Mouse (Mus musculus) embryo, embryonic 10 days (tissue): ENCODE measurements around the gene Ddit4l.
"Not testable (repeated sequence)": the region's sequence is repeated elsewhere in the genome, so short reads cannot be mapped to it uniquely, and the experiment has no call there.

Experiments used
- DNase-seq: peaks from one replicate; pipeline ENCODE4 v3.0.0-alpha.2; 2015; ENCODE audit warnings: low spot score

Ddit4l gene

DNA sequence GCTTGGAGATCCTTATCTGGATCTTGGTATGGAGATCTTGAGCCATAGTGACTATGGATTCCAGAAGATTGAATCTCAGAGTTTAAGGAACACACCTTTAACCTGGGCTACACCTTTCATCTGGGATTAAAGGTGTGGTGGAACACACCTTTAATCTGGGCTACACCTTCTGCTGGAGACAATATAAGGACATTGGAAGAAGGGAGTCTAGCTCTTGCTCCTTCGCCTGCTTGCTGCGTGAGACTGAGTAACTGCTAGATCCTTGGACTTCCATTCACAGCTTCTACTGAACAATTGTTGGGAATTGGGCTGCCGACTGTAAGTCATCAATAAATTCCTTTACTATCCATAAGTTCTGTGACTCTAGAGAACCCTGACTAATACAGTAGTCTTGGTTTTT lies at the start of gene Ddit4l:
Gene Ddit4l (plus strand): TSS at position 301 of the 400 bp plus-strand sequence.
- DNase-seq = not testable (repeated sequence)

- DNase-seq = no peak
Observed at GRCm38 (mm10) chr3:137576146-137576545, 45.3 kb upstream of the Ddit4l start.

DNA sequence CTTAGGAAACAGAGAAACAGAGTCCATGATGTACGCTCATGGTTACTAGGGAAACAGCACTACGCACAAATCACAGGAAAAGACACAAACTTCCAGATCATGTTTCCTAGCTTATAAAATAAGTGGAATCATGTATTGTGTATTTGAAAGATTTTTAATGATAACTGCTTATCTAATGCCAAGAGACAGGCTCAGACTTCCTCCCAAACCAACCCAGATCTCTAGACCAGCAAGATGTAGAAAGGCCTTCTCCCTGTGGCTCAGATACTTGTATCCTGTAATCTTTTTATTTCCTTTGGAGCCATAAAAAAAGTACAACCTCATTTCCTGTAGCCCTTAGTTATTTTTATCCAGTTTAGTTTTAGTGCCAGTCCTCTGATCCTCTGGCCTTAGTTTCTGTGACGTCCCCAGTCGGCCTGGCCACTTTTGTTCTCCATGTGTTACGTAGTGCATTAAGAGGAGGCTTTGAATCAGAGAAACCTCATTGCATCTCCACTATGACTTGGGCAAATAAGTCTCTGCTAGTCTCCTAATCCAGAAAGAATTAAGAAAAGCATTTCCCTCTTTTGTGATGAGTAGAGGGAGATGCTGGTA lies 34.9 kb upstream of the Ddit4l start:
- DNase-seq = no peak

DNA sequence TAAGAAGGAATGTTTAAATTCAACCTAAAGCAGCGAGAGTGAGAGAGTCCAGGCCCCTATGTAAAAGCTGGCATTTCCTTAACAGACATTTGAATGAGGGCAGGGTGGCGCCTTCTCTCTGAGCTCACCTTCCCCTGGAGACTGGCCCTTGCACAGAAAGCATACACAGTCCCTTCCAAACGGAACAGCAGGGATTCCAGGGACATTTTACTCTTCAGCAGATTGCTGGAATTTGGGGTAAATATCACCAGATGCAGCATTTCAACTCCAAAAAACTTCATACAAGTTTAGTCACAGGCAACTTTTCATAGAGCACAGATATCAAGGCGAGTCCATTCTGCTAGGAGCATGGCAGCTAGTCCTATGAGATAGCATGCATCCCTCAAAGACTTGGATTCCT lies 31.6 kb upstream of the Ddit4l start:
- DNase-seq = no peak

- DNase-seq = no peak
Observed at GRCm38 (mm10) chr3:137594332-137594905, 27.0 kb upstream of the Ddit4l start.

- DNase-seq = no peak
Observed at GRCm38 (mm10) chr3:137608918-137609435, 12.4 kb upstream of the Ddit4l start.

- DNase-seq = no peak
Observed at GRCm38 (mm10) chr3:137610457-137611109, 10.8 kb upstream of the Ddit4l start.

GRCm38 (mm10) chr3:137611110-137611857 lies 10.1 kb upstream of the Ddit4l start:
- DNase-seq = no peak

DNA sequence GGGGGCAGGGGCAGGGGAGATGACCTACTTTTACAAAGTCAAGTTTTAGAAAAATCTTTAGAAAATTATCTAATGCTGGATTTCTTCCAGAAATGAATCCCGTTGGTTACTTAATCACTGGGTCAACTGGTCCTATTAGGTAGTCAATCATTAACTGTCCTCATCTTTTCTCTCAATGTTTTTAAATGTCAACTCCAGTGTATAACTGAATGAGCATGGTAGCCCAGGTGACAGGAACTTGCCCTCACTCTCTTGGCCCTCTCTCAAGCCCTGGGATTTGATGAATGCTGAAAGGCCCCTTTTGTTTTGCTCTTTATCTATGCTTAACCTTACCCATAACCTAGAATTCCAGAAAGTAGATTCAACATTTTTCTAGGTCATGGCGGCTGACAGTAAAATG lies 9.4 kb upstream of the Ddit4l start:
- no peak for DNase-seq

GRCm38 (mm10) chr3:137620540-137620939 lies 872 bp upstream of the Ddit4l start:
- no peak for DNase-seq

- DNase-seq = no peak
Observed at GRCm38 (mm10) chr3:137622091-137622490, 679 bp downstream of the Ddit4l start.

DNA sequence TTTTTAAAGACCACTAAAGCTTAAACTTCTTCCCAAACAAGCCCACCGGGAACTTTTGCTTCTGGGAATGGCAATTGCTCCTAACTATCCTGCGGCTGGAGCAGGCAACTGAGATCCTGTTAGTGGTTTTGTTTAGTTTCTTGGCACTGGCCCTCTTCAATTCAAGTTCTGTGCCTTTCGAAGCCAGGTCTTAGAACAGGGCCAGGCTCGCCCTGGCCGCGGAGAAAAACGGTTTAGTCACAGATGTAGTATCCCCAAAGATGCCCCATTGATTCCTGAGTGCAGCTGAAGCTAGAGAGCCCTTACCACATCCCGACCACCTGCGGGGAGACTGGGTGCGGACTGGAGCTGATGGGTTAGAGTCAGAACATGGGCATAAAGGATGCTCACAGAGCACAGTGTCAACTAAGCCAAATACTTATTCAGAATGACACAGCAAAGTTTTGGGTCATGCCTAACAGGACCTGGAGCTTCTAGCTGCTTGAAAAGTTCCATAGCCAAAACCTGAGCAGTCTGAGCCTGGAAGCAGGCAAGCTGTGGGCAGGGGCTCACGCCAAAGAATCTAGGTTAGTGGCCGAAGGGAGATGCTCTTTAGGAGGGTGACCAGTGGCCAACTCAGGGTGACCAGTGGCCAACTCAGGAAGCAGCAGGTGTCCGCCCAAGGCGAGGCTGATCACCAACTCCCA lies 1.6 kb downstream of the Ddit4l start:
- no peak for DNase-seq

DNA sequence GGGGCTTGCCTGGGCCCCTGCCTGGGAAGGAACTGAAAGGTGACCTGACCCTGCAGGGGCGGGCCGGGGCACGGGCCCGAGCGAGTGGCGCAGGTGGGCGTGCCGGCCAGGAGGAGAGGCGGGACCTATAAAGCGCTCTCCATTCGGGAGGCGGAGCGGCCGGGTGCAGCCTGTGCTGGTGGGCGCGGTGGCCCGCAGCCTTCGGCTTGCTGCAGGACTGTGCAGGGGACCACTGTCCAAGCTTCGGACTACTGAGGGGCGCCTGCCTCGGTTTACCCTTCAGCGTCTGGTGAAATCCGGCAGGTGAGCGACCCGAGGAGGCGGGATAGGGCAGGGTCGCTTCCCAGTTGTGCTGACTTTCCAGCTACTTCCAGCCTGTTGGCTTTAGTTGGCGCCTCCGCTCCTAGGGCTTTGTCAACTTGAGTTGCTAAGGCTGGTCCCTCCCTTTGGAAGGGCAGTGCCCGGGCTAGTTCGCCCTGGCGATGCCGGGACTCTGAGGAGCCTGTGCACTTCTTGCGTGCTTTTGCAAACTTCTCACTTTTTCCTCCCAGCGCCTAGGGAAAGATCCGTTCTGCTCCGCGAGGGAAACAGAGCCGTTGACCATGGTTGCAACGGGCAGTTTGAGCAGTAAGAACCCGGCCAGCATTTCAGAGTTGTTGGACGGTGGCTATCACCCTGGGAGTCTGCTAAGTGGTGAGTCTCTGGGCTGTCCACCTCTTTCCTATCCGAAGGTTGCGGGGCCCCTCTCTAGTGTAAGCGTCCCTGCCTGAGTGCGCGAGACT lies 2.4 kb downstream of the Ddit4l start:
- peak; percentile 85 for DNase-seq

- DNase-seq = no peak
Observed at GRCm38 (mm10) chr3:137625054-137625453, 3.6 kb downstream of the Ddit4l start.

GRCm38 (mm10) chr3:137633726-137634125 lies 12.3 kb downstream of the Ddit4l start:
- no peak for DNase-seq

DNA sequence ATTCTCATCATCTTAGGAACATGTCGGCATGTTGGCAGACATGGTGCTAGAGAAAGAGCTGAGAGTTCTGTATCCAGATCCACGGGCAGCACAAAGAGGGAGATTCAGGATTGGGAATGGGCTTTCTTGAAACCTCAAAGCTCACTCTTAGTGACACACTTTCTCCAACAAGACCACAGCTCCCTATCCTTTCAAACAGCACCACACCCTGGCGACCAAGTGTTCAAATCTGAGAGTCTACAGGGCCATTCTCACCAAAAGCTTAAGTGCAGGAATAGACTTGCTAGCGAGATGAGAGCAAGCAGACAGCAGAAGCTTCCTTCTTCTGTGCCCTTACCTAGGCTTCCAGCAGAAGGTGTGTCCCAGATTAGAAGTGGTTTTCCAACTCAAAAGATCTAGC lies 15.2 kb downstream of the Ddit4l start:
- DNase-seq = no peak

DNA sequence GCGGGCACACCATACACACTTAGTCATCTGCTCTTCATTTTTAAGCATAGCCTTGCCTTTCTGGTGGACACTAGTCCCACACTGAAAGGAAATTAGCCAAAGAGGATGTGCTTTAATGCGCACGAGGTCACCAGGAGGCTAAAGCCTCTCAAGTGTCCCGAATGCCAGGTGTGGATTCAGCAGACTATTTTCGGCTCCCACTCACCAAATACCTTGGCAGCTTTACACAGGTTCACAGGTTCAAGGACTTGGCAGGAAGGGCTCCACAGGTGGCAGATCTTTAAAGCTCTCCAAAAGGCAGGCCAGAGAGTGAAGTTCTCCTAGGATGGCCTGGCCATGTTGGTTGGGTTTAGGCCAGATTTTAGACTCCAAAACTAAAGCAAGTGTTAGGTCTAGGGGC lies 19.8 kb downstream of the Ddit4l start:
- DNase-seq = no peak

DNA sequence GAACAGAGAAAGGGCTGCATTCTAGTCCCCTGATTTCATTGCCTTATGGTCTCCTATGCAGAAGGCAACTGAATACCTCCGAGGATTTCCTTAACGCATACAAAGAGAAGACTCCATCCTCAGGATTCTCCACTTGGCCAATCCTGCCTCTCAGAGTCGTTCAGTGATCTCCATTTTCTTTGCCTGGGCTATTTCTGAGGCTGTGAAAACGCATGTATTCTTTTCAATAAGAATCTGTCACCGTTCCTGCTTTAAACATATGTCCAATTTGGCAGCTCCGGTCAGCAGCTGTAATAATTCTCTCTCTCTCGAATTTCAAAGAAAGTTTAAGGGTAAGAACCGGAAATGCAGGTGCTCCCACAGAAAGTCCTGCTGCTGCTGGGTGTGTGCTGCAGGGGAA lies 20.7 kb downstream of the Ddit4l start:
- DNase-seq = no peak

- DNase-seq = no peak
Observed at GRCm38 (mm10) chr3:137642568-137642967, 21.2 kb downstream of the Ddit4l start.

DNA sequence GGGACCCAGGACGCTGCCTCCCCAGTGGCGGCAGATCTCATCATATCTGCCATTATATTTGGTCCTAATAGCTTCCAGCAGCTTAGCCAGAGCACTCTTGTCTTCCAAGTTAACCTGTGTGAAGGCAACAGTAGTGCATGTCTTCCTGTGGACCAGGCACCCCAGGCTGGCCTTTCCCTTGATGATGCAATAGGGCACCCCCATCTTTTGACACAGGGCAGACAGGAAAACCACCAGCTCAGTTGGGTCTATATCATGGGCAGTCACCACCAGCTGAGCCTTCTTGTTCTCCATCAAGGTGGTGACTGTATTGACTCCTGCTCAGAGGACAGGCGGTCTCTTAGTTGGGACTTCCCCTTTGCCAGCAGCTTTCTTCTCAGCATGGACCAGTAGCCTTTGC lies 22.7 kb downstream of the Ddit4l start:
- DNase-seq = no peak

DNA sequence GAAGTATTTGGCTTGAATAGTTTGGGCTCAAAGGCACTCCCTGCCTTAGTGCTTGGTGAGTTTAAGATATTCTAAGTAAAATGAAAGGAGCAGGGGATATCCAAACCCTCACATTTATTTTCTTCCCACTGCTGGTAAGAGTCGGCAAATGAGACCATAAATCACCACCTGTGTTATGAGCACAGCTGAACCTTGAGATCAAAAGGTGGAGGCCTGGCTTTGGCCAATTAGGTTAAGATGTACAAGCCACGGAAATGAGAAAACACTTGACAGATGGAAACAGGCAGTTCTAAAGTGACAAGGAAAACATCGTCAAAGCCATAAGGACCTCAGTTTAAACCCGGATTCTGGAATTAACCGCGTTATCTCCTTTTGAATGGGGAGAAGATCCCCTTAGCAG lies 23.5 kb downstream of the Ddit4l start:
- no peak for DNase-seq
